Mouse (Mus musculus) bone marrow, adult 2 months (tissue): Measurements from ENCODE around the gene Ptcd1. TPM values are rescaled to one million over a fixed set of nuclear protein-coding genes. Genes with fewer than 3 reads are reported as not detected.
"Not testable (repeated sequence)": the region's sequence is repeated elsewhere in the genome, so short reads cannot be mapped to it uniquely, and the experiment has no call there.

Experiments
- H3K27ac ChIP-seq: fragments of 200-500 bp; 2 replicates; pipeline ENCODE4 v1.5.1; 2012; ENCODE audit warnings: low read depth, mild to moderate bottlenecking, control low read depth, inconsistent platforms, low read length; ENCODE audit not compliant: control insufficient read depth, poor library complexity, insufficient read depth
- H3K4me1 ChIP-seq: fragments of 200-500 bp; 2 replicates; pipeline ENCODE4 v1.6.1; 2011; ENCODE audit warnings: low read length; ENCODE audit not compliant: control insufficient read depth, insufficient read depth
- H3K4me3 ChIP-seq: fragments of 200-500 bp; replicated peaks from 2 replicates; pipeline ENCODE3; 2011; ENCODE audit warnings: mild to moderate bottlenecking, low read depth, low read length, control low read depth; ENCODE audit not compliant: control insufficient read depth
- CTCF ChIP-seq: fragments of 200-500 bp; IDR thresholded peaks from 2 replicates; pipeline ENCODE4 v1.5.1; 2011; ENCODE audit warnings: low read length, control low read depth; ENCODE audit not compliant: control insufficient read depth, insufficient read depth
- POLR2A ChIP-seq: fragments of 200-500 bp; IDR thresholded peaks from 2 replicates; pipeline ENCODE4 v1.6.1; 2011; ENCODE audit warnings: low read depth, mild to moderate bottlenecking, control low read depth, low read length, borderline replicate concordance; ENCODE audit not compliant: control insufficient read depth
- whole genome bisulfite sequencing: fragments of 180-500 bp; shearing (Covaris S2); methylation state at CpG from one replicate; pipeline ENCODE4 v1.1.7; 2018; 5-methylcytosine and 5-hydroxymethylcytosine counted together
- polyA plus RNA-seq: library from polyadenylated mRNA; stranded (reverse); fragments of >200 nt; gene quantifications from 2 replicates; pipeline ENCODE4 v1.2.4, GENCODE M21; 2011; ENCODE audit warnings: low replicate concordance; ENCODE audit not compliant: missing spikeins, insufficient read depth, insufficient read length

The Ptcd1 gene
- polyA plus RNA-seq = 5.2 and 10.9 TPM in 2 replicates

- H3K4me3 ChIP-seq = peak within 1 kb of the TSS; percentile 92
- under 1% methylated on average over 51 of the region's 51 CpGs for WGBS
- TF ChIP-seq CTCF (no peak), POLR2A (peak; percentile 67; the same call in 1 of the 2 replicates)
- peak within 1 kb of the TSS; percentile 83 for H3K27ac ChIP-seq
- peaks cover 2% of the 10 kb centered on the region; the same call in 1 of the 2 replicates for H3K4me1 ChIP-seq
Observed at GRCm38 (mm10) chr5:145166536-145167305, at the start of gene Ptcd1, which contains the start of gene Cpsf4. Gene Ptcd1 (minus strand): TSS chr5:145167108. Gene Cpsf4 (plus strand): TSS chr5:145167213.

GRCm38 (mm10) chr5:145214679-145215078 lies 47.8 kb upstream of the Ptcd1 start:
- no peak overlapping the region for H3K27ac ChIP-seq
- 69% methylated on average over 4 of the region's 4 CpGs for WGBS
- H3K4me1 ChIP-seq = no peaks in the 10 kb centered on the region
- TF ChIP-seq CTCF = no peak
- no peak overlapping the region for H3K4me3 ChIP-seq

- no peak overlapping the region for H3K4me3 ChIP-seq
- 84% methylated on average over 3 of the region's 3 CpGs for WGBS
- H3K4me1 ChIP-seq = no peaks in the 10 kb centered on the region
- H3K27ac ChIP-seq = no peak overlapping the region
- TF ChIP-seq CTCF (no peak), POLR2A (no peak)
Observed at GRCm38 (mm10) chr5:145213505-145213904, 46.6 kb upstream of the Ptcd1 start.

- H3K4me3 ChIP-seq = no peak overlapping the region
- H3K27ac ChIP-seq = no peak overlapping the region
- TF ChIP-seq CTCF (no peak), POLR2A (no peak)
- WGBS = 85% methylated on average over 4 of the region's 4 CpGs
- no peaks in the 10 kb centered on the region for H3K4me1 ChIP-seq
Observed at GRCm38 (mm10) chr5:145212216-145212615, 45.3 kb upstream of the Ptcd1 start.

- H3K4me1 ChIP-seq = no peaks in the 10 kb centered on the region
- no peak overlapping the region for H3K4me3 ChIP-seq
- no peak overlapping the region; the same call in 1 of the 2 replicates for H3K27ac ChIP-seq
- TF ChIP-seq POLR2A (no peak), CTCF (no peak)
- WGBS = 89% methylated on average over 4 of the region's 4 CpGs
Observed at GRCm38 (mm10) chr5:145211340-145211739, 44.4 kb upstream of the Ptcd1 start.

GRCm38 (mm10) chr5:145208391-145208790 lies 41.5 kb upstream of the Ptcd1 start:
- H3K4me3 ChIP-seq = not testable (repeated sequence)
- 65% methylated on average over 11 of the region's 11 CpGs for WGBS

GRCm38 (mm10) chr5:145207954-145208353 lies 41.0 kb upstream of the Ptcd1 start:
- Histone ChIP-seq H3K4me3 (no peak overlapping the region), H3K27ac (no peak overlapping the region), H3K4me1 (no peaks in the 10 kb centered on the region; the same call in 1 of the 2 replicates)
- TF ChIP-seq CTCF (no peak), POLR2A (no peak)
- WGBS = 71% methylated on average over 6 of the region's 6 CpGs

More at GRCm38 (mm10) chr5:145208391-145208790, 41.5 kb upstream of the Ptcd1 start:
- H3K4me1 ChIP-seq, H3K27ac ChIP-seq: not testable (repeated sequence)

GRCm38 (mm10) chr5:145207385-145207784 lies 40.5 kb upstream of the Ptcd1 start:
- Histone ChIP-seq H3K4me3 (no peak overlapping the region), H3K27ac (no peak overlapping the region), H3K4me1 (no peaks in the 10 kb centered on the region; the same call in 1 of the 2 replicates)
- no peak for TF ChIP-seq CTCF
- TF ChIP-seq POLR2A = no peak
- WGBS = 88% methylated on average over 6 of the region's 6 CpGs
